Mouse (Mus musculus) midbrain, embryonic 11.5 days (tissue): Measurements from ENCODE around the gene Btrc. TPM values are rescaled to one million over a fixed set of nuclear protein-coding genes. Genes with fewer than 3 reads are reported as not detected.
"Not testable (repeated sequence)": the region's sequence is repeated elsewhere in the genome, so short reads cannot be mapped to it uniquely, and the experiment has no call there.

Source experiments
- ATAC-seq: fragments of 200-750 bp; cut with Nextera tagmentation; 2 replicates; pipeline ENCODE4 v1.8.0; 2017; ENCODE audit warnings: moderate TSS enrichment, moderate library complexity; ENCODE audit not compliant: low FRiP score
- DNase-seq: peaks from one replicate; pipeline ENCODE4 v3.0.0; 2015; ENCODE audit warnings: low spot score; ENCODE audit errors: missing footprints
- H3K27ac ChIP-seq: fragments of 300-500 bp; sonication (generic); 2 replicates; pipeline ENCODE4 v1.5.1; 2014; ENCODE audit warnings: low read depth, low read length
- H3K27me3 ChIP-seq: fragments of 300-500 bp; sonication (generic); 2 replicates; pipeline ENCODE4 v1.6.1; 2014; ENCODE audit warnings: mild to moderate bottlenecking, low read length, moderate library complexity, mixed read lengths; ENCODE audit not compliant: control insufficient read depth, insufficient read depth
- H3K36me3 ChIP-seq: fragments of 300-500 bp; sonication (generic); 2 replicates; pipeline ENCODE4 v1.6.1; 2014; ENCODE audit warnings: mild to moderate bottlenecking, low read length, moderate library complexity, mixed read lengths; ENCODE audit not compliant: control insufficient read depth, insufficient read depth
- H3K4me1 ChIP-seq: fragments of 300-500 bp; sonication (generic); 2 replicates; pipeline ENCODE4 v1.6.1; 2014; ENCODE audit warnings: low read length; ENCODE audit not compliant: control insufficient read depth, insufficient read depth
- H3K4me2 ChIP-seq: fragments of 300-500 bp; sonication (generic); 2 replicates; pipeline ENCODE4 v1.6.1; 2014; ENCODE audit warnings: mild to moderate bottlenecking, moderate library complexity
- H3K4me3 ChIP-seq: fragments of 300-500 bp; sonication (generic); 2 replicates; pipeline ENCODE4 v1.5.1; 2014; ENCODE audit warnings: low read depth, low read length
- H3K9ac ChIP-seq: fragments of 300-500 bp; sonication (generic); 2 replicates; pipeline ENCODE4 v1.6.1; 2014; ENCODE audit warnings: low read length
- H3K9me3 ChIP-seq: fragments of 300-500 bp; sonication (generic); 2 replicates; pipeline ENCODE4 v1.6.1; 2016; ENCODE audit warnings: low read length; ENCODE audit not compliant: control insufficient read depth
- WGBS: fragments of 180-500 bp; shearing (Covaris S2); extraction: QIAGEN DNeasy Blood & Tissue Kit; methylation state at CpG from one replicate; pipeline ENCODE4 v1.1.7; 2014; 5-methylcytosine and 5-hydroxymethylcytosine counted together
- polyA plus RNA-seq: library from polyadenylated mRNA; unstranded; fragments of >200 nt; fragmentation: Nextera tagmentation; extraction: Ambion mirVana; gene quantifications from 2 replicates; pipeline ENCODE4 v1.2.1, GENCODE M21; 2014

The Btrc gene
- polyA plus RNA-seq, 1 experiment from 2014 or later = 49.5 TPM

DNA sequence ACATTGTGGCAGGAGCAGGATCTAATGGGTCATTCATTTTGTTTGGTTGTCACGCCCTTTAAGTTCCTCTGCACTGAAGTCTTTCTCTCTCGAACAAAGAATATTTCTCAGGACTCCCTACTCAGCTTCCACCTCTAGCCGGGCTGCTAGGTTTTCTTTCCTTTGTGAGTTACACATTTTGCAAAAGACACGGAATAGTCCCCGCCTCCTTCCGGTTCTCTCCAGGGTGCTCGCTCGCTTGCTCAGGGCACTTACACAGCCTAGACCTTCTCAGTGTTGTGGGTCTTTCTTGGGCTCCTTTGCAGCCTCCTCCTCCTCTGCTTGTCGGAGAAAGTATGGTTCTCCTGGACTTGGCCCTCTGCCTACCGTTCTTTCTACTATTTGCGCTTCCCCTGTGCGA lies 13.1 kb upstream of the Btrc start:
- H3K4me3 ChIP-seq = no peak overlapping the region
- DNase-seq (no peak), ATAC-seq (no peak)
- no peak overlapping the region for H3K9ac ChIP-seq
- no peaks in the 10 kb centered on the region for H3K27me3 ChIP-seq
- no peaks in the 10 kb centered on the region for H3K4me1 ChIP-seq
- 66% methylated on average over 12 of the region's 12 CpGs for WGBS
- H3K27ac ChIP-seq = no peak overlapping the region
- no peak overlapping the region for H3K4me2 ChIP-seq
- H3K9me3 ChIP-seq = no peaks in the 10 kb centered on the region
- H3K36me3 ChIP-seq = no peaks in the 10 kb centered on the region

DNA sequence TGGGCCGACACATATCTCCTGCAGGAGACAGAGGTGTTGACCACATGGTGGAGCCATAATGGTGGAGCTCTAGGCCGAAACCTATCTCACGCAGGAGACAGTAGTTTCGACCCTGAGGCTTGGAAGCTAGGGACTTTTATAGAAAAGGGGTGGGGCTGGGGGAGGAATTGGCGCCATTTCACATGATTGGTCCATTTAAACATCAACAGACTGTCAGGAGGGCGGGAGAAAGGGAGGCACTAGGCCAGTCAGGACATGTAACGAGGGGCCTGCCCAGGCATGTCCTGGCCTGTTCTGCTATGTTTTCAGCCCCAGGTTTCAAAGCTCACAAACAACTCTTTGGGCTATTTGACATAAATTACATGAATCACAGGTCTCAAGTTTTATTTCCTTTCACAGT lies 10.8 kb upstream of the Btrc start:
- not testable (repeated sequence) for H3K4me3 ChIP-seq, H3K4me2 ChIP-seq, H3K4me1 ChIP-seq, DNase-seq, H3K9me3 ChIP-seq, H3K27me3 ChIP-seq, ATAC-seq, H3K36me3 ChIP-seq, H3K27ac ChIP-seq, H3K9ac ChIP-seq
- 90% methylated on average over 7 of the region's 7 CpGs for WGBS

DNA sequence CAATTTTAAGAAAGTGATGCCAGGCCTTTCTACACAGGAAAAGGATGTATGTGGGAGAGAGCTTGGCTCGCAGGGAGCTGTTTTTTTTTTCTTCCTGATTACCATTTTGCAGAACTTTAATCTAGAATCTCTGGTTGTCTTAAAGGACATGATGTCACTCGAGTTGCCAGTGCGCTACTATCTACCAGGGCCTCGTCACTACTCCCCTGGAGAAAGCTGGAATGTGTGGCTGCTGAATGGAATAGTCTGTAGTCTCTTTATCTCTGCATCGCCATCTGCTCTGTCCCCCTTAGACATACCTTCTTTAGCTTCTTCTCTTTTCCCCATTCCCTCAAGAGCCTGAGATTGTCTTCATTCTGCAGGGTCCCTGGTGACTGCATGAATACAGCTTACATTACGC lies 7.9 kb upstream of the Btrc start:
- H3K27ac ChIP-seq = no peak overlapping the region
- no peak overlapping the region for H3K4me2 ChIP-seq
- no peak for DNase-seq
- H3K36me3 ChIP-seq = no peaks in the 10 kb centered on the region
- ATAC-seq = no peak
- 82% methylated on average over 6 of the region's 6 CpGs for WGBS
- no peak overlapping the region for H3K9ac ChIP-seq
- H3K4me3 ChIP-seq = no peak overlapping the region
- H3K4me1 ChIP-seq = no peaks in the 10 kb centered on the region
- H3K9me3 ChIP-seq = no peaks in the 10 kb centered on the region
- no peaks in the 10 kb centered on the region for H3K27me3 ChIP-seq

DNA sequence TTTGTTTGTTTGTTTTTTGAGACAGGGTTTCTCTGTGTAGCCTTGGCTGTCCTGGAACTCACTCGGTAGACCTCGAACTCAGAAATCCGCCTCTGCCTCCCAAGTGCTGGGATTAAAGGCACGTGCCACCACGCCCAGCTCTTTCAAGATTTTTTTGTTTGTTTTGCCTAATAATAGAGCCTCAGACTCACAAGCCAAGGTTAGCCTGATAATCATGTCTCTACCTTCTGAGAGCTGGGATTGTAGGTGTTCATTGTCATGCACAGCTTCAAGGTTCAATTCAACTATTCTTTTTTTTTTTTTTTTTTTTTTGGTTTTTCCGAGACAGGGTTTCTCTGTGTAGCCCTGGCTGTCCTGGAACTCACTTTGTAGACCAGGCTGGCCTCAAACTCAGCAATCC lies 6.7 kb upstream of the Btrc start:
- not testable (repeated sequence) for DNase-seq, H3K4me1 ChIP-seq, H3K27me3 ChIP-seq, H3K9ac ChIP-seq, H3K36me3 ChIP-seq, H3K27ac ChIP-seq, ATAC-seq, H3K9me3 ChIP-seq, H3K4me2 ChIP-seq, H3K4me3 ChIP-seq
- WGBS = 68% methylated on average over 6 of the region's 6 CpGs

DNA sequence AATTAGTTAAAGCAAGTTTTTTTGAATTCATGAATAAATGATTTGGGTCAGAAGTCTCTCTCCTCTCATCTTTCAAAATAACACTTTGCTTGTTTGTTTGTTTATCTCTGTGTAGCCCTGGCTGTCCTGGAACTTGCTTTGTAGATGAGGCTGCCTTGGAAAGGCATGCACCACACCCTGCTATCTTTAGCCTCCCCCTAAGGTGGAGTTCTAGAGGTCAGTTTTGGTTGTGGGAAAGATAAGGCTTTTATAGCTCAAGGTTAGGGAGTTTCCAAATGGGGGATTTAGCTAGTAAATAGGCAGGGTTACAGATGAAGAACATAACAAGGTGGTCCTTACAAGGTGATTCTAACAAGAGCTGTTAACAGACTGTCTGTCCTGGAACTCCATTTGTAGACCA lies 3.0 kb upstream of the Btrc start:
- Histone ChIP-seq H3K4me3 (no peak overlapping the region), H3K27me3 (no peaks in the 10 kb centered on the region), H3K27ac (no peak overlapping the region), H3K9ac (no peak overlapping the region), H3K4me1 (peaks cover 10% of the 10 kb centered on the region), H3K36me3 (no peaks in the 10 kb centered on the region), H3K9me3 (no peaks in the 10 kb centered on the region), H3K4me2 (no peak overlapping the region)
- ATAC-seq = no peak
- no peak for DNase-seq

DNA sequence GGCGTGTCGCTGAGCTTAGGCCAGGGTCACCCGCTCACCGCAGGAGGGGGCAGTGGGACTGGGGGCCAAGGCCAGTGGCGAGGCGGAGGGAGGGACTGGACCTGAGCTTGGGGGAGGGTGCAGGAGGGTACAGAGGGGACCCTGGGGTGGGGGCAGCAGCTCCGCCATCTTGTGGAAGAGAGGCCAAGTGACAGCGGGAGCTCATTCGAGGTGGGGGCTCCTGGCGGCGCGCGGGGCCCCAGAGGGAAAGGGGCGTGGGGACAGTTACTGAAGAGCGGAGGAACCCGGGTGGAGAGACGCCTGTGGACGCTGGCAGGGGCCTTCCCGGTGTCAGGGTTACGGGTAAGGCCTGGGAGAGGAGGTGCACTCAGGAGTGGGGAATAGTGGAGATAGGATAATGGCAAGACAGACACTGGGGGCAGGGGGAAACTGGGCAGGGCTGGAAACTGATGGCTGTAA lies 428 bp downstream of the Btrc start:
- peak; percentile 89 for ATAC-seq
- H3K36me3 ChIP-seq = no peaks in the 10 kb centered on the region; the same call in 1 of the 2 replicates
- H3K4me2 ChIP-seq = peak overlapping the region; percentile 66
- no peaks in the 10 kb centered on the region for H3K9me3 ChIP-seq
- peak overlapping the region; percentile 61 for H3K4me3 ChIP-seq
- H3K27ac ChIP-seq = peak overlapping the region; percentile 86
- 1% methylated on average over 20 of the region's 20 CpGs for WGBS
- peaks cover 10% of the 10 kb centered on the region for H3K4me1 ChIP-seq
- peak overlapping the region; percentile 79 for H3K9ac ChIP-seq
- no peaks in the 10 kb centered on the region for H3K27me3 ChIP-seq
- DNase-seq = no peak

DNA sequence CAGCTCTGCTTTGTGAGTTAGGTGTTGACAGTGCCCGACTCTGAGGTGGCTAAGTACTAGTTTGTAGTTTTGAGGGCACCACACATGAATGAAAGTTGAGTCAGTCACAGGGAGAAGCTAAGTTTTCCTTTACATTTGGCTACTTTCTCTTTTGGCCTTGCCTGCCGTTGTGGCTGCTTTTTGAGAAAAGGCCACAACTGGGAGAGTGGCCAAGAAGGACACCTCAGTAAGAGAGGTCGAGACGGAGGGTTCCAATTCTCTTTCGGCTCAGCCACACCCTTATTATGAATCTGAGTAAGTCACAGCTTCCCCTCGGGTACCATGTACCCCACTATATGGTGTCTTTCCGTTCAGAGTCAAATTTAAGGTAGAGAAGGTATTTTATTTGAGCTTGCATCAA lies 3.1 kb downstream of the Btrc start:
- no peak for ATAC-seq

DNA sequence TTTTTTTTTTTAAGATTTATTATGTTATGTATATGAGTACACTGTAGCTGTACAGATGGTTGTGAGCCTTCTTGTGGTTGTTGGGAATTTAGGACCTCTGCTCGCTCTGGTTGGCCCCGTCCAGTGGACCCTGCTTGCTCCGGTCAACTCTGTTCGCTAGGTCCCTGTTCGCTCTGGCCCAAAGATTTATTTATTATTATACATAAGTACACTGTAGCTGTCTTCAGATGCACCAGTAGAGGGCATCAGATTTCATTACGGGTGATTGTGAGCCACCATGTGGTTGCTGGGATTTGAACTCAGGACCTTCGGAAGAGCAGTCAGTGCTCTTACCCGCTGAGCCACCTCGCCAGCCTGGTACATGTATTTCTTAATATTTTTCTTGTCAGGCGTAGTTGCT lies 21.3 kb downstream of the Btrc start:
- H3K27ac ChIP-seq, H3K4me2 ChIP-seq, H3K27me3 ChIP-seq, ATAC-seq, H3K9me3 ChIP-seq, H3K4me3 ChIP-seq, H3K4me1 ChIP-seq, H3K36me3 ChIP-seq, H3K9ac ChIP-seq: not testable (repeated sequence)
- DNase-seq = peak; percentile 59
- WGBS = 98% methylated on average over 10 of the region's 10 CpGs

More for the DNA sequence above, 3.1 kb downstream of the Btrc start:
- H3K27me3 ChIP-seq = no peaks in the 10 kb centered on the region
- peaks cover 10% of the 10 kb centered on the region for H3K4me1 ChIP-seq
- no peak for DNase-seq
- H3K36me3 ChIP-seq = no peaks in the 10 kb centered on the region; the same call in 1 of the 2 replicates
- WGBS = 89% methylated on average over 7 of the region's 7 CpGs
- no peak overlapping the region for H3K4me2 ChIP-seq
- no peak overlapping the region for H3K27ac ChIP-seq
- no peak overlapping the region for H3K9ac ChIP-seq
- no peaks in the 10 kb centered on the region for H3K9me3 ChIP-seq
- H3K4me3 ChIP-seq = no peak overlapping the region

DNA sequence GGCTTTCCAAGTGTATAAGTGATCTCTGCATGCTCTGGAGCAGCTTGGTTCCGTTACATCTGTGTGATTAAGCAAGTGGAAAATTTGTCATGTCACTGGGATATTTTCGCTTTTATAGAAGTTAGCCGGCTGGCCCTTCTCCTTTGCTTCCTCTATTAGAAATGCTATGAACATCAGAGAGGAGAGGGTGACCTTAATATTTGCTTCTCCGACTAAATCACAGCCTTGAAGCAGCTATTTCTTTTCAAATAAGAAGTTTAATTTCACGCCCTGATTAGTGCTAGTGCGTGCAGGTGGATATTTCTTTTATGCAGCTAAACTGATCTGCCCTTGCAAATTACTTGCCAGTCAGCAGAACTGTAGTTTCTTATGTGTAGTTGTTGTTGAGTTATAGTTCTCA lies 25.0 kb downstream of the Btrc start:
- no peaks in the 10 kb centered on the region for H3K27me3 ChIP-seq
- no peak overlapping the region for H3K9ac ChIP-seq
- 81% methylated on average over 6 of the region's 6 CpGs for WGBS
- DNase-seq (peak; percentile 79), ATAC-seq (no peak)
- H3K27ac ChIP-seq = no peak overlapping the region
- H3K4me1 ChIP-seq = no peaks in the 10 kb centered on the region
- H3K9me3 ChIP-seq = no peaks in the 10 kb centered on the region
- H3K4me2 ChIP-seq = no peak overlapping the region
- no peaks in the 10 kb centered on the region for H3K36me3 ChIP-seq
- H3K4me3 ChIP-seq = no peak overlapping the region

DNA sequence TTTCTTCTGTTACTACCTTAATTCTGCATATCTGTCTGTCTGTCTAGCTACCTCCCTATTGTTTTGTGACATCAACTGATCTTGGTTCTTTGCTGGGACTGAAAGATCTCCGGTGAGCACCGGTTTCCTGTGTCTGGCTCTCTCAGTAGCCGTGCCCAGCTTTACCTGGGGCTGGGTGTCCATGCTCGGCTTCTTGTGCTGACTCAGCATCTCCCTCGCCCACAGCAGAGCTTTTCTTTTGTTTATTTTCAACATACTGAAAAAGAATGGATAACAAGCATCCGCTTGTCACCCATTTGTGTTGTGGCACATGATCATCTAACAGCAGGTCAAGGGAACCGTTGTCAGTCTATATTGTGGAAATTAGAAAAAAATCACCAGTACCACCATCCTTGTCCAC lies 30.5 kb downstream of the Btrc start:
- no peak for DNase-seq

More for the DNA sequence above, 30.5 kb downstream of the Btrc start:
- Histone ChIP-seq H3K9me3 (no peaks in the 10 kb centered on the region), H3K27ac (no peak overlapping the region), H3K4me2 (no peak overlapping the region), H3K27me3 (no peaks in the 10 kb centered on the region), H3K9ac (no peak overlapping the region), H3K36me3 (no peaks in the 10 kb centered on the region), H3K4me3 (no peak overlapping the region), H3K4me1 (no peaks in the 10 kb centered on the region)
- 87% methylated on average over 7 of the region's 7 CpGs for WGBS
- no peak for ATAC-seq
